Mouse (Mus musculus) erythroblast, embryonic 14.5 days (primary cell): ENCODE measurements around the gene Nasp. TPM values are rescaled to one million over a fixed set of nuclear protein-coding genes. Genes with fewer than 3 reads are reported as not detected.

Experiments
- H3K27me3 ChIP-seq: 2 replicates; pipeline ENCODE4 v1.6.1; 2012; ENCODE audit warnings: inconsistent platforms; ENCODE audit not compliant: control insufficient read depth
- H3K36me3 ChIP-seq: 2 replicates; pipeline ENCODE4 v1.6.1; 2012; ENCODE audit warnings: mild to moderate bottlenecking, inconsistent platforms; ENCODE audit not compliant: control insufficient read depth
- H3K4me1 ChIP-seq: 2 replicates; pipeline ENCODE4 v1.6.1; 2012; ENCODE audit warnings: inconsistent platforms; ENCODE audit not compliant: control insufficient read depth
- H3K4me3 ChIP-seq: replicated peaks from 2 replicates; pipeline ENCODE3; 2012; ENCODE audit warnings: moderate library complexity, mild to moderate bottlenecking, inconsistent platforms
- H3K9me3 ChIP-seq: 2 replicates; pipeline ENCODE4 v1.6.1; 2012; ENCODE audit warnings: low read length, inconsistent platforms, mixed read lengths; ENCODE audit not compliant: control insufficient read depth
- GATA1 ChIP-seq: IDR thresholded peaks from 2 replicates; pipeline ENCODE4 v1.6.1; 2012; ENCODE audit warnings: low read length, inconsistent platforms, mixed read lengths
- TAL1 ChIP-seq: IDR thresholded peaks from 3 replicates; pipeline ENCODE4 v1.6.1; 2012; ENCODE audit warnings: low read length, inconsistent platforms, mixed read lengths
- polyA plus RNA-seq: library from polyadenylated mRNA; stranded (reverse); fragments of >175 nt; gene quantifications from 2 replicates; pipeline ENCODE4 v1.2.3, GENCODE M21; 2012

Nasp gene
- polyA plus RNA-seq, 1 experiment = 1.6 TPM

DNA sequence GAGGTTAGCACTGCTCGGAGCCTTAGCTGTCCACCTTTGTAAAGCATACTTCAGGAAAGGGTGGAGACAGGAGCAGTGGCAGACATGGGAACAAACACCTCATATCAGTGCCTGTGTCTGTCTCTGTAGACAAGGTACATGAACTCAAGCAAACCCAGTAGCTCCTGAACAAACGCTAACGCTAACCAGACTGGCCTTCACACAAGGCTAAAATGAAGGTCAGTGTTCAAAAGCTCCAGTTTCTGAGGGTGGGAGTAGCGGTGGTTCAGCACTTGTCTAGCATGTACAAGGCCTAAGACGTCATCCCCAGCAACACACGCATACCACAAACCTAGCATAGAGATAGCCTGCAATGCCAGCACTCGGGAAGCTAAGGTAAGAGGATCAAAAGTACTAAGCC is 17.9 kb upstream of the Nasp start:
- Histone ChIP-seq H3K4me1 (peaks cover 25% of the 10 kb centered on the region), H3K27me3 (no peaks in the 10 kb centered on the region), H3K4me3 (no peak overlapping the region), H3K36me3 (peaks cover 62% of the 10 kb centered on the region), H3K9me3 (0 out of 2 replicates have a peak, but pooled peaks cover 2% of the 10 kb centered on the region)
- TF ChIP-seq GATA1 (no peak), TAL1 (no peak)

DNA sequence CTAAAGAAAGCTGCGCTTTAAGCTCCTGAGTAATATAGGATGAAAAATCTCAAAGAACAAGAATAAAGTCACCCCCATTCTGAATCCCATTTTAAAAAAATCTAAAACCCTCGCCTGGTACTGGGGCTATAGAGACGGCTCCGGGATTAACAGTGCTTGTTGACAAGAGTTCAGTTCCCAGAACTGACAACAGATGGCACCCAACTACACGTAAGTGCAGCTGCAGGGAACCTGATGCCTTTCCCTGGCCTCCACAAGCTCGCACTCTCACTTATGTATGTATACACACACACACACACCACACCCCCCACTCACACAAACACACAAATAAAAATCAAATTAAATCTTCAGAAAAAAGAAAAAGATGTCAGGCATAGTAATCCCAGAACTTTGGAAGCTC is 16.6 kb upstream of the Nasp start:
- H3K4me1 ChIP-seq = peaks cover 13% of the 10 kb centered on the region
- H3K9me3 ChIP-seq = 0 out of 2 replicates have a peak, but pooled peaks cover 2% of the 10 kb centered on the region
- H3K27me3 ChIP-seq = no peaks in the 10 kb centered on the region
- H3K4me3 ChIP-seq = no peak overlapping the region
- peaks cover 69% of the 10 kb centered on the region for H3K36me3 ChIP-seq
- no peak for TF ChIP-seq GATA1
- TF ChIP-seq TAL1 = no peak

- Histone ChIP-seq H3K27me3 (no peaks in the 10 kb centered on the region), H3K36me3 (peaks cover 80% of the 10 kb centered on the region), H3K4me3 (no peak overlapping the region), H3K4me1 (peaks cover 6% of the 10 kb centered on the region), H3K9me3 (0 out of 2 replicates have a peak, but pooled peaks cover 2% of the 10 kb centered on the region)
- no peak for TF ChIP-seq TAL1
- TF ChIP-seq GATA1 = no peak
These were observed 14.3 kb upstream of the Nasp start for GRCm38 (mm10) chr4:116642071-116642470.

DNA sequence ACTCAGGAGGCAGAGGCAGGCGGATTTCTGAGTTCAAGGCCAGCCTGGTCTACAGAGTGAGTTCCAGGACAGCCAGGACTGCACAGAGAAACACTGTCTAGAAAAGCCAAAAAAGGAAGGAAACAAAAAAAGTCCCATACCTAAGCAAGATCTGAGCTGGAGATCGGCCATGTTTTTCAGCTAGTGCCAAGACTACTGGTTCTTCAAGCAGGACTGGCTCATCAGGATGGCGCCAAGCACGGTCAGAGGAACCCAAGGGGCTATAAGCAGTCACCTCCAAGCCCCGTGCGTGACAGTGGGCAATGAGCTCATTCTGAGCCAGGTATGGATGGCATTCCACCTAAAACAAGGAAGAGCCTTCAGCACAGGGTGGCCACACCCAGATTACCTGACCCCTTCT is 11.1 kb upstream of the Nasp start:
- TF ChIP-seq GATA1 (no peak), TAL1 (no peak)
- 0 out of 2 replicates have a peak, but pooled peaks cover 2% of the 10 kb centered on the region for H3K9me3 ChIP-seq
- no peaks in the 10 kb centered on the region for H3K27me3 ChIP-seq
- H3K36me3 ChIP-seq = peaks cover 84% of the 10 kb centered on the region
- H3K4me1 ChIP-seq = no peaks in the 10 kb centered on the region
- no peak overlapping the region for H3K4me3 ChIP-seq

DNA sequence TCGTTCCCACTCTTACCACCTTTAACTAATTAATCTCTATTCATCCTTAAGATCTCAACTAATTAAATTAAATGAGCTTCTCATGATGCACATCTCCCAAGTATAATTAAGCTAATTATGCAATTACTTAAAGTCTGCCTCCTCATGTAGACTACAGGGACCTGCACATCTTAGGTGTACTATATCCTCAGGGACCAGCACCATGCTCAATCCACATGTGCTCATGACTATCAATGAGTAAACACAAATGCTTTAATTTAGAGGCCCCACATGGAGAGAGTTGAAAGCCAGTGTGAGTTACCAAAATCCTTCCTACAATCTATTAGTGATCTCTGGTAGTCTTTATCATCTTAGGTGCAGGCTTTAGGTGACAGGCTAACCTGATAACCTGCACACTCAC is 7.5 kb upstream of the Nasp start:
- Histone ChIP-seq H3K4me3 (no peak overlapping the region), H3K36me3 (peaks cover 51% of the 10 kb centered on the region), H3K27me3 (no peaks in the 10 kb centered on the region), H3K9me3 (no peaks in the 10 kb centered on the region), H3K4me1 (peaks cover 4% of the 10 kb centered on the region)
- TF ChIP-seq TAL1 = no peak
- no peak for TF ChIP-seq GATA1

GRCm38 (mm10) chr4:116627359-116627716 is 403 bp downstream of the Nasp start:
- Histone ChIP-seq H3K4me3 (peak overlapping the region; percentile 79), H3K36me3 (peaks cover 32% of the 10 kb centered on the region), H3K9me3 (no peaks in the 10 kb centered on the region), H3K27me3 (no peaks in the 10 kb centered on the region), H3K4me1 (peaks cover 30% of the 10 kb centered on the region)
- TF ChIP-seq TAL1 (no peak), GATA1 (no peak)

GRCm38 (mm10) chr4:116626658-116627358 is 933 bp downstream of the Nasp start:
- TF ChIP-seq GATA1 = no peak
- no peak for TF ChIP-seq TAL1
- Histone ChIP-seq H3K36me3 (peaks cover 37% of the 10 kb centered on the region), H3K27me3 (no peaks in the 10 kb centered on the region), H3K4me3 (peak overlapping the region; percentile 79), H3K4me1 (peaks cover 30% of the 10 kb centered on the region), H3K9me3 (no peaks in the 10 kb centered on the region)

DNA sequence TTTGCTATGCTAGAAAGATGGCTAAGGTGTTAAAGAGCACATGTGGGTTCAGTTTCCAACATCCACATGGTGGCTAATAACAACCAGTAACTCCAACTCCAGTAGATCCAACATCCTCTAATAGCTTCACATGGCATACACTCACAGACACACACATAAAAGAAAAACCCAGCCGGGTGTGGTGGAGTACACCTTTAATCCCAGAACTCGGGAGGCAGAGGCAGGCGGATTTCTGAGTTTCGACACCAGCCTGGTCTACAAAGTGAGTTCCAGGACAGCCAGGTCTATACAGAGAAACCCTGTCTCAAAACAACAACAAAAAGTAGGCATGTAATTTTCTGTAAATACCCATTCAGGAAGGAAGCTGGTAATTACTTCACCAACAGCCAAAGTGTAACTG is 2.9 kb downstream of the Nasp start:
- no peaks in the 10 kb centered on the region for H3K9me3 ChIP-seq
- no peaks in the 10 kb centered on the region for H3K27me3 ChIP-seq
- H3K4me1 ChIP-seq = peaks cover 31% of the 10 kb centered on the region
- no peak overlapping the region for H3K4me3 ChIP-seq
- TF ChIP-seq GATA1 (no peak), TAL1 (no peak)
- H3K36me3 ChIP-seq = peaks cover 56% of the 10 kb centered on the region

DNA sequence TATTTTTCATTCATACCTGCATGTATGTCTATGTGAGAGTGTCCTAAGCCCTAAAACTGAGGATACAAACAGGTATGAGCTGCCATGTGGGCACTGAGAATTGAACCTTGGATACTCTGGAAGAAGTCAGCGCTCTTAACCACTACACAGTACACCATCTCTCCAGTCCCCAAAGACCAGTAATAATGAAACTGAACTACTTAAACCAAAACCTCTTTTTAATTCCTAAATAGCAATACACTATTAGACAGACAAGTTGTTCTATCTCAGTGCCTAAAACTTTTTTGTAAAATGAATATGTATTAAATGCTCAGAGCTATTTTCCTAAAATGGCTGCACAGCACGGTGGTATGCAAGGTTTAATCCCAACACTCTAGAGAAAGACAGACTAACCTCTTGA is 12.5 kb downstream of the Nasp start:
- Histone ChIP-seq H3K27me3 (no peaks in the 10 kb centered on the region), H3K4me3 (no peak overlapping the region), H3K36me3 (peaks cover 95% of the 10 kb centered on the region), H3K9me3 (no peaks in the 10 kb centered on the region), H3K4me1 (0 out of 2 replicates have a peak, but pooled peaks cover 2% of the 10 kb centered on the region)
- no peak for TF ChIP-seq GATA1
- TF ChIP-seq TAL1 = no peak

GRCm38 (mm10) chr4:116612621-116613020 is 15.1 kb downstream of the Nasp start:
- Histone ChIP-seq H3K4me3 (no peak overlapping the region), H3K27me3 (no peaks in the 10 kb centered on the region), H3K9me3 (no peaks in the 10 kb centered on the region), H3K36me3 (peaks cover 96% of the 10 kb centered on the region), H3K4me1 (0 out of 2 replicates have a peak, but pooled peaks cover 2% of the 10 kb centered on the region)
- TF ChIP-seq GATA1 (no peak), TAL1 (no peak)
